Mouse (Mus musculus): ENCODE measurements around the gene Cdk16.
"Not testable (repeated sequence)": the region's sequence is repeated elsewhere in the genome, so short reads cannot be mapped to it uniquely, and the experiment has no call there.

Gene Cdk16

DNA sequence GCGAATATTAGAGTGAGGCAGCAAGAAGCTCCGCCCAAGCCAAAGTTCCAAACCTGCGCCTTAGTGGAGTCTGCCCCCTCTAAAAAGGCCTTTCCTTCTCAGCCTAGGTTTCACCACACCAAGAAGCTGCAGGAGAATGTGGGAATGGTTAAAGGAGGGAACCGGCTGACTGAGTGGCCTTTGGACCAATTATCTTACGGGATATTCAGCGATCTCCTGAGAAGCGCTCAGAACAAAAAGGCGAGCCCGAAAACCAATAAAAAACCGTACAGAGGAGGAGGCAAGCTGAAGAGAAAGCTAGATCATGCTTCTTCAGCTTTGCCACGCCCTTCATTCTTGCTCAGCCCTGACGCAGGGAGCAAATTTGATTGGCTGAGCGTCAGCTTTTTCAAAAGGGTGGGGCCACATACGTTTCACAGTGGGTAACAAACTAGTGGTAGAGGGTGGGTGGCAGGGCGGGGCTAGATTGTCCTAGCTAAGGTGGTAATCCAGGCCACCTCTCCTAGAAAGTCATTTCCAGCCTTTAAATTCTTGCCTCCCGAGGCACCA is at the start of gene Cdk16:
Cdk16 (plus strand) TSS at position 436 of the 549 bp plus-strand sequence.
- DNase-seq (ENCODE audit: extremely low spot score, low spot score), result peak; percentile 71

DNA sequence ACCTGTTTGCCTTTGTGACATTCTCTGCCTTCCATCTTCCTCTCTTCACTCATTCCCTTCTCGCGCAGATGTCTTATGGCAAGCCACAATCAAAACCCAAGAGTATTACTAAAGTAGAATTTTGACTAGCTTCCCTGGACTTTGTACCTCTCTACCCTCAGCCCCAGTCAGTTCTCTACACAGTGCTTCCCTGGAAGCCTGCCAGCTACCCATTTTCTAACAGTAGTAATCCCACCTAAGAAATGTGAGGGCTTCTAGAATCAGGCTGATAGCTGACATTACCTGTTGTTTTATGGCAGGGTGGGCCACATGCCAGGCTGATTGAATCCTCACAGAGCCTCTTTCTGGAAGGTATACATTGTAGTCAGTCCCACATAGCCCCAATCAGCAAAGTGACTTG is 49.6 kb upstream of the Cdk16 start:
- no peak for DNase-seq (ENCODE audit: extremely low spot score, low spot score)

DNA sequence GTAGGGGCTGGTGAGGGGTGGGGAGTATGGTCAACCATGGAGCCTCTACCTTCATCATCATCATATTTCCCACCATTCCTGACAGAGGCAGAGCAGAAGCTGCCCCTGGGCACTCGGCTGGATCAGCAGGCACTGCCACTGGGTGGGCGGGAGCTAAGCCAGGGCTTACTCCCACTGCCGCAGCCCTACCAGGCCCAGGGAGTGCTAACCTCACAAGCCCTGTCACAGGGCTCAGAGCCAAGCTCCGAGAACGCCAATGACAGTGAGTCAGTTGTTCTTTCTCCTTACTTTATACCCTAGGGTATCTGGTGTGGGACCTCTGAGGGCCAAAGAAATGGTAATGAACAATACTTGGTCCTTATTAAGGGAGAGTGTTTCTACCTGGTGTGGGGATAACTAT is 43.0 kb upstream of the Cdk16 start:
- DNase-seq (ENCODE audit: extremely low spot score, low spot score), result no peak

DNA sequence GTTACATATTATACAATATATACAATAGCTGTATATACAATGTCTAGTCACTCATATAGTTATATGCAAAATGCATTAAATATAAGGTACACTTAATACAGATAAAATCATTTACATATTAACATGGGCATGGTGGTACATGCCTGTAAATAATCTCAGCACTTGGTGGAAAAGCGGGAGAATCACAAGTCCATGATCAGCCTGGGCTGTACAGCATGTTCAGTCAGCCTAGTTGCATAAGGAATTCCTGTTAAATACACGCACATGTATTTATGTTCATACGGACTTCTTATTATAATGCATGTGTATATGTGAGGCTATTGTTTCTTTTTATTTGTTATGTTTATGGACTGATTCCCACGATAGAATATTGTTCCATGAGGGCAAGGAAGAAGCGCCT is 30.2 kb upstream of the Cdk16 start:
- no peak for DNase-seq (ENCODE audit: extremely low spot score, low spot score)

DNA sequence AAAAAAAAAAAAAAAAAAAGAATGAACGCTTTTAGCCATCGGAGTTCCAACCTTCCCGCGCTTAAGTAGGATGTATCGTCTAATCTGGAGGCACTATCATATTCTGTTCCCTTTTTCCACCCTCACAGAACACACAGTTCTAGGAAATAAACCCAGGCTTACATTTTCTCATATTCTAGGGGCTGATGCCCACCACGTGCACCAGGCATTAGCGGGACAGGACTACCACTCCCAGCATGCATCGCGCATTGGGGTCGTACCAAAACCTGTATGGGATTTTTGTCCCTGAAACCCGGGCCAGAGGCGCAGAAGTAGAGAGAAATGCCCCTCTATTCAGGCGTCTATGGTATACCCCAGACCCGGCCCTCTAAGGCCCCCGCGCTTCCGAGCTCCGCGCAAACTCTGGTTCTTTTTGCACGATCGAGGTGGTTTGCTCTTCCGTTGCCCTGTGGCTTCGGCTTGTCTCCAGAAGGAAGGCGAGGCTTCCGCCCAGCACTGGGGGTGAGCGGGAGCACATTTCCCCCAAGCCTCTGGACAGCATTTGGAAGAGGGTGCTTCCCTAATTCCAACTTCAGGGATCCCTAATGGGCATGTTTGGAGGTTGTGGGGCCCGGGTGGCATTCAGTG is 29.6 kb upstream of the Cdk16 start, which contains the start of gene Uba1:
Uba1 (plus strand) TSS at position 301 of the 627 bp plus-strand sequence.
- peak; percentile 76 for DNase-seq (ENCODE audit: extremely low spot score, low spot score)

DNA sequence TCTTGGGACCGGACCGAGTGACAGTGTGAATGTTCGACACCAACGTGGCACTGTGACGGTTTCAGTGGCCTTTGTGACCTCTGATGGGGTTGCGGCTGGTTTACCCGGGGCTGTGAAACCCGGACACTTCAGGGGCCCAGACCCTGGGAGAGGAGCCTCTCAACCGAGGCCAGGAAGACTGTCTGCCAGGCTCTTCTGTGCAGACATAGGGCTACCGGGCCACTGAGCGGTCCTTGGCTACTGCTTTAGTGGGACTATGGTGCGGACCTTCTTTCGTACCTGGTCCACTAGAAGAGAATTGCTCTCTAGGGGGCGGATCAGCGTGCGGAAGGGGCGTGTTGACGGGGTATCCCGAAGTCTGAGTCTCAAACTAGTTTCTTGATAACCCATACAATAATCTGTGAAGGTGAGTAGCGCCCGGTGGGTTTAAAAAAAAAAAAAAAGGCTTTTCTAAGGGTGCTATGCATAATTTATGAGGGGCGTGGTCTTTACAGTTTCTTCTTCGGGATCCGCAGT is 28.8 kb upstream of the Cdk16 start:
- DNase-seq (ENCODE audit: extremely low spot score, low spot score), result peak; percentile 24

DNA sequence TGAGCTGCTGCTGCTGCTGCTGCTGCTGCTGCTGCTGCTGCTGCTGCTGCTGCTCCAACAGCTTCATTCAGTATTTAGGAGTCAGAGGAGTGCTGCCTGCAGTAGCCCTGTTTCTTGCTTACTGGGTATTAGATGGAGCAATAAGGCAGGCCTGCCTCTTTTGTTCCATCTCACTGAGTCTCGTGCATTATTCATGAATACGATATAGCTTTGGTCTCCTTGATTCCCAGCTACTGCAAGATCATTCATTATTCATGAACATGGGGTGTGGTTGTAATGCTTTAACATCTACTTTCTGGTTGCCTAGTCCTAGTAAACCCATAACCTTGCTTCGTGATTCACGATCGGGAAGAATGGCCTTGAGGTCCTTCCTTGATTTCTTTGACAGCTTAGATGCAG is 25.4 kb upstream of the Cdk16 start:
- DNase-seq (ENCODE audit: extremely low spot score, low spot score), result no peak

DNA sequence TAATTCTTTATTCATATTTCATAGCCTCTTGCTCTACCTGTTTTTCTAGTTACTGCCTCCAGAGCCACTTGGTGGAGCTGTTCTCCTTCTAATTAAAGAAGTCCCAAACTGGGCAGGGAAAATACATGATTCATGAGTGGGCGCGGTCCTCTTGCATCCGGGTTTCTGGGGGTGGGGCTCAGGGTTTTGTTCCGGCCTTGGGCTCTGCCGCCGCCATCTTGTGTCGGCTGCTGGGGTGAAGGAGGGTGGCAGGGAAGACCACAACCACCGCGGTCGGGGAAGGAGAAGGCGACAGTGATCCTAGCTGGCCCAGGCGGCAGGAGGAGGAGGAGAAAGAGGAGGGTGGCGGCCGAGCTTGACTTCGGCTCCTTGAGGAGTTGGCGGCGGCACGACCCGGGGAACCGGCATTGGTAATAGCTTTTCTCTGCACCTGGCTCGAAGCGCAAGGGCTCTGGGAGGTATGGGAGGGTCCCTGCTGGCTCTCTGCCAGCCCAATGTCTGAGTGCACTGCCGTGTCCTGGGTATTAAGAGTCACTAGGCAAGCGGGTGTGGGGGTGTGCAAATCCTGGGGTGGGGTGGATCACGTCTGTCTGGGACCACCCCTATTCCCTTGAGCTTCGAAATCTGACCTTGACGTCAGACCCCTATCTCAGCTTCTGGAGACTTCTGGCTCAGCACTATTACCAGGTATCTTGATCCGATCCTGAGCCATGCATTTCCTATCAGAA is 24.9 kb upstream of the Cdk16 start:
- peak; percentile 81 for DNase-seq (ENCODE audit: extremely low spot score, low spot score)

DNA sequence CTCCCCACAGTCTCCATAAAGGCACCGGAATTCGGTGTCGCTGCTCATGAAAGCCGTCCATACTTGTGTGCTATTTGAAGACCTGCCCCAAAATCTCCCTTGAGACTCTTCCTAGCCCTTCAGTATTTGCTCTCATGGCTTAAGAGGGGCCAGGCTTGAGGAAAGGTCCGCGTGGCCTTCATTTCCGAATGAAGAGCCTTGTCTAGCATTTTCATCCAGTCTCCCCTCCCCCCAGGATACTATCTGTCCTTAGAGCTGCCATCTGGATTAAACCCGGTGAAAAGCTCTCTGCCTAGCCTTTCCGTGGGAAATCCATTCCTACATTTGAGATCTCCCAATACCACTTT is 24.3 kb upstream of the Cdk16 start:
- peak; percentile 13 for DNase-seq (ENCODE audit: extremely low spot score, low spot score)

DNA sequence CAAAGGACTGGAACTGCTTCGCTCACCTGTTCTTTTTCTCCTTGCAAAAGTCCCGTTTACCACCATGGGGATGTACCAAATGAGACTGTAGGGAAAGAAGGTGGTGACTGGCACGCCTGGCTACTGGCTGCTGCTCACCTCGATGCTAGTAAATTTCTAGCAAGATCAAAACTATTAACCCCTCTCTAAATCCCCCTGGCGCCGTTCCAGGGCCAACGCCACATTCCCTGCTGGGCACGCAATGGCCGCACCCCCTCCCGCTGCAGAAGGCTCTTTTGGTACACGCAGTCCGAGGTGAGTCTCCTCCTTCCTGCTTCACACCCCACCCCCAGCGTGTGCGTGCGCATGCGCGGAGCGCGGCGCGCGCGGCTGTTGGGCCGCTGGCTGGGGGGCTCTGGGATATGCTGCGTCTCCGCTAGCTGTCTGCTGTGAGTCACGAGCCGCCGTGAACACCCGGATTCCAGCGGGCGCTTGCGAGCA is 354 bp downstream of the Cdk16 start:
- peak; percentile 80 for DNase-seq (ENCODE audit: extremely low spot score, low spot score)

DNA sequence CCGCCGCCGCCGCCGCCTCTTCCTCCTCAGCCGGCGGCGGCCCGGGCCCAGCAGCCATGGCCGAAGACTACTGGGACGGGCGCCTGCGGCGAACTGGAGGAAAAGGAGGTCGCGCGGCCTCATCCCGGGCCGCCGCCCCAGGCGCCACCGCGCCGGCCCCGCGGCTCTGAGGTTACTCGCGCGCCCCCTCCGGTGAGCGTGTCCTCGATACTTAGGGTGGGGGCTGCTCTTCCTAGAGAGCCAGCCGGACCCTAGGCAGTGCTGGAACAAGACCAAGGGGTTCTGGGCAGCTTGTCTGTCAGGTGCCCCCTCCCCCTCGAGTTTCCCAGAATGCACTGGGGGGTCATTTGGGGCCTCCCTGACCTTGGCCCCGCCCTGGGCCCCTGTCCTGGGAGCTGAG is 861 bp downstream of the Cdk16 start:
- DNase-seq (ENCODE audit: extremely low spot score, low spot score), result peak; percentile 60

DNA sequence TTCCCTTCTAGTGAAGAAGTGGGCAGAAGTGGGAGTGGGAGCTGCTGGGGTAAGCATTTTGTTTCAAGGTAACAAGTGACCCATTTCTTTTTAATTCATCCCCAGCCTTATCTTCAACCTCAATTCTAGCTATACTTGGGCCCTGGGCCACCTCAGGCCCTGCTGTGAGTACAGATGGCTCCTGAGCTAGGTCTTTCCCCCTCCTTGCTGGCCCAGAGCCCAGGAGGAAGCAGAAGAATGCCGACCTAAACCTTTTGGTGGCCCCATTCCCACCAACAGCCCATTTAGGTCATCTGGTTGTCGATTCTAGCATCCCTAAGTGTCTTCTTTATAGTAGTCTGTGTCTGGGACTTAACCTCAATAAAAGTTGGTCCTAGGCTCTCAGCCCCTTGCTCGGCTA is 3.8 kb downstream of the Cdk16 start:
- no peak for DNase-seq (ENCODE audit: extremely low spot score, low spot score)

DNA sequence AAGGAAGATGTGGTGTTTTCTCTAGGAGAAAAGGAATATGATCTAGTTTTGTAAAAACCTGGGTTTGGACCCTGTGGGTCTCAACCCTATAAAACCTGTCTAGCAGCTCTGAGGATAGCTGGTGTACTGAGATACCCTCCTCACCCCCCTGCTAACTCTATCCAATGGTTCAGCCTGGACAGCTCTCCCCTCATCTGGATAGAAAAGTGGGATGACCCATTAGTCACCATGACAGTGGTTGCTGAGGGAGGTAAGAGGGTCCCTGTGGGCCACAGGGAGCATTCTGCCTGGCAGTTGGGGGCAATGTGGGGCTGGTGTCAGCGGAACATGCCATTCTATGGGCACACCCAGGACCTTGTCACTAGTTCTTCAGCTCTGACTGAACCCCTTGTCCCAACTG is 4.9 kb downstream of the Cdk16 start:
- DNase-seq (ENCODE audit: extremely low spot score, low spot score), result no peak

DNA sequence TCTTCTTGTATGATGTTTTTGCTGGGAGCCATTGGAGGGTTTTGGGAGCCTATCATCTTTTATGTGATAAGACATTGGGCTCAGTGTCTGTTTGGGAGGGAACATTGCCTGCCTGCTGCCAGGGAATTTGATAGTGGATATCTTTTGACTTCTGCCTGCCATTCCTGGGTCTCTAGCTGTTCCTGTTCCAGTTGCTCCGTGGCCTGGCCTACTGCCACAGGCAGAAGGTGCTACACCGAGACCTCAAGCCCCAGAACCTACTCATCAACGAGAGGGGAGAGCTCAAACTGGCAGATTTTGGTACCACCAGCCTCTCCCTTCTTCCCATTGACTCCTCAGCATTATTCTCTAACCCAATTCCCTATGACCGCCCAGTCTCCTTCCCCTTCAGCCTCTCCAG is 8.1 kb downstream of the Cdk16 start:
- DNase-seq (ENCODE audit: extremely low spot score, low spot score), result no peak

DNA sequence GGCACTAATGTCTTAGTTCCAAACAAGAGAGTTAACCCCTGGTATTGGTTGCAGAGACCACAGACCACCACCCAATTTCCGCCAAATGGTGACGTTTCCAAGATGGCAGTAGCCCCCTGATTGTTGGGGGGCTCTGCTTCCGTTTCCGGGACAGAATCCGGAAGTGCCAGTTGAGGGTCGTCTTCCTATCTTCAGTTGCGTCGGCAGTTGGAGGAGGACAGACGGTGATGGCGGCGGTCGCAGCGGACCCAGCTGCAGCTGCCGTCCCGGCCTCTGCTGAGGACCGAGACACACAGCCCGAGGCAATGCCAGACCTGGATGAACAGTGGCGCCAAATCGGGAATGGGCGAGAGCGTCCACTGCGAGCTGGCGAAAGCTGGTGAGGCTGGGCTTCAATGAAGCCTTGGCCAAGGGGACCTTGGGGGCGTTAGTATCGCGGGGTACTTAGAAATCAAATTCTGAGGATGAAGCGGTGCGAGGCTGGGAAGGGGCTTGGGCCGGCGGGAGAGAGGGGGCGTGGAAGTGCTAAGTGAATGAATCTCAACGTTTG is 16.1 kb downstream of the Cdk16 start, which contains the start of gene Usp11:
Usp11 (plus strand) TSS at position 166 of the 550 bp plus-strand sequence.
- peak; percentile 59 for DNase-seq (ENCODE audit: extremely low spot score, low spot score)

DNA sequence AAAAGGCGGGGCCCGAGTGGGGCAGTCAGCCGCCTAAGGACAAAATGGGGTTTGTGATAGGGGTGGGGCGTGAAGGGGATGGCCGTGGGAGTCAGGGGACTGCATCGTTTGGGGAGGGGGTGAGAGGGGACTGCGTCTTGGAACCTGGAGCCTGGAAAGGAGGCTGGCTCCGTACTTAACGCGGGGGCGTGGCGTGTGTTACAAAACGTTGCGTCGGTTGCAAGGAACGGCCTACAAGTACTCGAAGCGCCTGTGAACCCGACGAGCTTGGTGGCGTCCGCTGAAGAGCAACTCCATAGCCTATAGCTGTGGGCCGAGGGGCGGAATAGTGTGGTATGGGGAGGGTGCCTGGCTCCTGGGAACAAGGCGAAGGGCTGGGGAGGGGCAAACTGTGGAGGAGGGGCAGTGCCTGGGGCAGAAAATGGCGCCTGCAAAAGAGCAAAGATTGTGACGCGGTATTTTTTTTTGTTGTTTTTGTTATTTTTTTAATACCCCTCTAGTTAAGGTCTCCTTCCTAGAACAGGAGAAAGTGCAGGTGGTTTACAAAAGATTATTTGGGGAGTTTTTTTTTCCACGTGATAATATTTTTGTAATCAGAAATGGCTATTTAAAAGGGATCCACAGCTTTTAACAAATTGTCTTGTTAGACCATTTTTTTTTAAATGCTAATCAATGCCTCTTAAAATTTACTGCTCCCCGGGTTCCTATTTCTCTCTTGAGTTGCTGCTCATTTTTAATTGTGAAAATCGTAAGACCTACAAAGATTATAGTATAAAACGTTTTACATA is 16.7 kb downstream of the Cdk16 start:
- peak; percentile 71 for DNase-seq (ENCODE audit: extremely low spot score, low spot score)

DNA sequence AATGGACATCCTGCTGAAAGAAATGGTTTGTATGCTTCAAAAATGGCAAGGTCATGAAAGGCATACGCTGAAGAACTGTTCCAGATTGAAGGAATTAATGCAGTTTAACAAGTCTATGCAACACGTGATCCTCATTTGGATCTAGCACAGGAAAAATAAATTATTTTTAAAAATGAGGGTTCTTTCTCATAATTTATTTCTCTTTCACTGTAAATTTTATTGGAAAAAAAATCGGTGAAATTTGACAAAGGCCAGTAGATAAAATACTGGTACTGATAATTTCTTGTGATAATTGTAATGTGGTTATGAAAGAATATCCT is 17.3 kb downstream of the Cdk16 start:
- DNase-seq (ENCODE audit: extremely low spot score, low spot score), result no peak

DNA sequence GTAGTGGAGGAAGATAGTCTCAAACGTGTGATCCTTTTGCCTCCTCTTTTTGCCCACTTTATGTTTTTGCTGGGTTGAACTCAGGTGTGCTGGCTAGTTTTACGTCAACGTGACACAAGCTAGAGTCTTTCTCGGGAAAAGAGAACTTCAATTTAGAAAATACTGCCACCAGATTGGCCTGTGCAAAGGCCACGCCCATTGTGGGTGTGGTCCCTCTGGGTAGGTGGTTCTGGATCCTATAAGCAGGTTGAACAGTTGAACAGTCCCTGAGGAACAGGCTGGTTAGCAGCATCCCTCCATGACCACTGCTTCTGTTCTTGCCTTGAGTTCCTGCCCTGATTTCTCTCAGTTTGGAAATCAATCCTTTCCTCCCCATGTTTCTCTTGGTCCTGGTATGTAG is 40.9 kb downstream of the Cdk16 start:
- no peak for DNase-seq (ENCODE audit: extremely low spot score, low spot score)

DNA sequence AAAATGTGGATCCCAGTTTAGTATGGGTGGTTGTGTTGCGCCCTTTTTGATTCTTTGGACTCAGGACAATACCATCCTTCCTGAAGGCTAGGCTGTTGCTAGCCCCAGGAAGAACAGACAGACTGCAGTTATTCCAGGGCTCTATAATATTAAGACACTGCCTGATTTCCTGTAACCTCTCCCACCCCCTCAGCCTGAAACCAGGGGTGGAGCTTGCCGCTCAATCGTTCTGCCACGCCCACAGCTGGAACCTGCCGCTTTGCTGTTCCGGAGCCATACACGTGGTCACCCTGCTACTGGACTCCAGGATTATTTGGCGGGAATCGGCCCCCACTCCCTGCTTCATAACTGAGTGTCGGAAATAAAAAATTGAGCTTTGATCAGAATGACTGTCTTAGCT is 42.3 kb downstream of the Cdk16 start:
- not testable (repeated sequence) for DNase-seq (ENCODE audit: extremely low spot score, low spot score)

DNA sequence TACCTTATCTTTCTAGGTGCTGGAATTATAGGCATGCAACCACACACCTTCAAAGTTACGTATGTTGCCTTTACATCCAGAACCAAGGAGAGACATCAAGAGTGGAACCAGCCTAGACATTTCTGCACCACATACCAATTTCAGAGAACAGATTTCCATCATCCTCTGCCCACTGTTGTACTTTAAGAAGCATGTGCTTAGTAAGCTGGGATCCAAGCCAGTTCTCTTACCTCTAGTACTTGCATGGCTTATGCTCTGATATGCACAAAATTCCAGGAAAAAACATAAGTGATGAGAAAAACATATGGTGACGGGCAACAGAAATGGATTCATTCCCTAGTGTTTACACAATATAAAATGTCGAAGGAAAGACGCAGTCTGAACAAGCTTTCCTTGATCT is 48.7 kb downstream of the Cdk16 start:
- DNase-seq (ENCODE audit: extremely low spot score, low spot score), result no peak

DNA sequence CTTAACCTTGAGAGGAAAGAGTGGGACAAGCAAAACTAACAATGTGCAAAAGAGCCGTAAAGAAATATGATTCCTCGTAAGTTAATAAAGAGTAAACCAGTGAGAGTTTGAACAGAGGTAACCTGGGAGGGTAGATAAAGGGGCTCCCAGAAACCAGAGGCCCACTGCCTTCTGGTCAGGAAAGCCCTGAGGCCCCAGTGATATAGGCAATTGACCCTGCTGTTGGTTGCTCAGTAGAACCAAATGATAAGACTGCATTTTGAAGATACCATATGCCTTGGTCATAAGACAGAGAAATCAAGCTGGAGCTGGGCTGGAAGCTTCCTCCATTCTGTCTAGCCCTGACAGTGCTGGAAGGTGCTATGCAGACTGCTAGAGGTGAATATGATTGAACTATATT is 61.1 kb downstream of the Cdk16 start:
- no peak for DNase-seq (ENCODE audit: extremely low spot score, low spot score)
